Mouse (Mus musculus): ENCODE measurements around the gene Cd19. TPM values are rescaled to one million over a fixed set of nuclear protein-coding genes. Genes with fewer than 3 reads are reported as not detected.

The Cd19 gene
- under 1 TPM; 0.16 to 0.32 TPM for total RNA-seq (2021)

GRCm38 (mm10) chr7:126414725-126415124 lies at the start of gene Cd19:
Gene Cd19, minus strand, starts transcription at chr7:126414889.
- intact Hi-C loops (cut with DNase I): no loop called here
- no peak for DNase-seq

GRCm38 (mm10) chr7:126464121-126464520 lies 49.4 kb upstream of the Cd19 start:
- intact Hi-C loops (cut with DNase I): no loop called here
- DNase-seq: no peak

- DNase-seq: no peak
- intact Hi-C loops (cut with DNase I): no loop called here
Measured at GRCm38 (mm10) chr7:126463547-126463946, 48.9 kb upstream of the Cd19 start.

- intact Hi-C loops (cut with DNase I): no loop called here
Measured at GRCm38 (mm10) chr7:126463004-126463403, 48.3 kb upstream of the Cd19 start, which contains the start of gene Atp2a1. Gene Atp2a1, minus strand, starts transcription at chr7:126463108.

GRCm38 (mm10) chr7:126461626-126462025 lies 46.9 kb upstream of the Cd19 start:
- intact Hi-C loops (cut with DNase I): no loop called here
- no peak for DNase-seq

More at GRCm38 (mm10) chr7:126463004-126463403, 48.3 kb upstream of the Cd19 start, which contains the start of gene Atp2a1:
- DNase-seq: no peak

GRCm38 (mm10) chr7:126460623-126461399 lies 46.1 kb upstream of the Cd19 start:
- no peak for DNase-seq
- intact Hi-C loops (cut with DNase I): no loop called here

GRCm38 (mm10) chr7:126458844-126459618 lies 44.3 kb upstream of the Cd19 start:
- intact Hi-C loops (cut with DNase I): no loop called here
- DNase-seq: no peak

GRCm38 (mm10) chr7:126458225-126458624 lies 43.5 kb upstream of the Cd19 start:
- no peak for DNase-seq
- intact Hi-C loops (cut with DNase I): no loop called here

GRCm38 (mm10) chr7:126456382-126457266 lies 41.9 kb upstream of the Cd19 start:
- intact Hi-C loops (cut with DNase I): no loop called here
- DNase-seq: no peak

GRCm38 (mm10) chr7:126455242-126455641 lies 40.6 kb upstream of the Cd19 start:
- DNase-seq: no peak
- intact Hi-C loops (cut with DNase I): no loop called here

- no peak for DNase-seq
- intact Hi-C loops (cut with DNase I): no loop called here
Measured at GRCm38 (mm10) chr7:126453861-126454260, 39.2 kb upstream of the Cd19 start.

GRCm38 (mm10) chr7:126452244-126452643 lies 37.6 kb upstream of the Cd19 start:
- no peak for DNase-seq

GRCm38 (mm10) chr7:126450641-126451040 lies 36.0 kb upstream of the Cd19 start:
- intact Hi-C loops (cut with DNase I): no loop called here
- no peak for DNase-seq

More at GRCm38 (mm10) chr7:126452244-126452643, 37.6 kb upstream of the Cd19 start:
- intact Hi-C loops (cut with DNase I): no loop called here

- DNase-seq: no peak
- intact Hi-C loops (cut with DNase I): no loop called here
Measured at GRCm38 (mm10) chr7:126449991-126450390, 35.3 kb upstream of the Cd19 start.

- DNase-seq: no peak
- intact Hi-C loops (cut with DNase I): no loop called here
Measured at GRCm38 (mm10) chr7:126448481-126448880, 33.8 kb upstream of the Cd19 start.

GRCm38 (mm10) chr7:126446217-126446616 lies 31.5 kb upstream of the Cd19 start:
- no peak for DNase-seq
- intact Hi-C loops (cut with DNase I): no loop called here

GRCm38 (mm10) chr7:126445104-126445815 lies 30.6 kb upstream of the Cd19 start:
- no peak for DNase-seq
- intact Hi-C loops (cut with DNase I): no loop called here

GRCm38 (mm10) chr7:126444536-126444935 lies 29.8 kb upstream of the Cd19 start:
- no peak for DNase-seq
- intact Hi-C loops (cut with DNase I): no loop called here

- DNase-seq: no peak
- intact Hi-C loops (cut with DNase I): no loop called here
Measured at GRCm38 (mm10) chr7:126443997-126444396, 29.3 kb upstream of the Cd19 start.

GRCm38 (mm10) chr7:126440134-126440533 lies 25.4 kb upstream of the Cd19 start:
- intact Hi-C loops (cut with DNase I): no loop called here
- DNase-seq: peak; percentile 31
